Mouse (Mus musculus) ovary, adult 10 weeks (tissue): ENCODE data around the gene Abcg4. TPM values are rescaled to one million over a fixed set of nuclear protein-coding genes. Genes with fewer than 3 reads are reported as not detected.

Source experiments
- polyA plus RNA-seq: library from polyadenylated mRNA; stranded (reverse); fragments of 350-450 nt; fragmentation: Illumina TruSeq; extraction: RNeasy Lipid Tissue Mini Kit (QIAGEN cat#74804); gene quantifications from one replicate; pipeline ENCODE4 v1.2.3, GENCODE M21; 2014

The Abcg4 gene
- polyA plus RNA-seq, result 0.14 TPM

DNA sequence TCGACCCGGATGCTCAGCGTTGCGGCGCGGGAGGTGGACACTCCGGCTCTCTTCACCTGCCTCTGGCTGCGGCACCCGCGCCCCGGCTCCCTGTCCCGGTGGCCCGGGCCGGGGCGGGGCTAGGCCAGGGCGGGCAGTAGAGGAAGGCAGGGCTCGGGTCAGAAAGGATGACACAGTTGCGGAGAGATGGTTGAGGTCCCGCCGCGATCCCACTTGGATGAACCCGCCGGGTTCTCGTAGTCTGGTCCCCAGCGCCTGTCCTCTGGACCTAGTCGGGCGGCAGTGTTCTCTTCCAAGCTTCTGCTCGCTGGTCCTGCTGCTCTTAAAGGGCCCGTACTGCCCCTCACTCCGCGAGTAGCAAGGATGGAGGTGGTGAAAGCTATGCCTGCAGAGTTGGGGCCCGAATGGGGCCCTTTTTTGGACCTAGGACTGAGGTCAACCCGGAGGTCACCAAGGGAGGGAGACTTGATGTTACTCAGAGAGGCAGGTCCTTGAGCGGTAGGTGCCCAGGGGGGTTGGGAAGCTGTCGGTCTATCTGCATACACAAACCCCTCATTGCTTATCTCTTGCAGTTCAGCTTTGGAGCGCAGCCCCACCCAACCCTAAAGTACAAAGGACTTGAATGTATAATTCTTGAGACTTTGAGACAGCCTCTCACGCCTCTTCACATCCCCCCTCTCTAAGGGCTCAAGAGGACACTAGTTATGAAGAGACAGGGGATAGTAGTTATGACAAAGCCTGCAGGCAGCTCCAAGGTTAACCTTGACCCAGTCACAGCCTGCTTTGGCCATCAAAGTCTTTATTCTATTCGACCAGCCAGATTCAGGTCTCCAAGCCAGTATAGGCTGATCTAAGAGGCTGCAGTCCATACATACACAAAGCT lies at the start of gene Abcg4:
Abcg4 (minus strand) TSS at position 540 of the 883 bp plus-strand sequence.

DNA sequence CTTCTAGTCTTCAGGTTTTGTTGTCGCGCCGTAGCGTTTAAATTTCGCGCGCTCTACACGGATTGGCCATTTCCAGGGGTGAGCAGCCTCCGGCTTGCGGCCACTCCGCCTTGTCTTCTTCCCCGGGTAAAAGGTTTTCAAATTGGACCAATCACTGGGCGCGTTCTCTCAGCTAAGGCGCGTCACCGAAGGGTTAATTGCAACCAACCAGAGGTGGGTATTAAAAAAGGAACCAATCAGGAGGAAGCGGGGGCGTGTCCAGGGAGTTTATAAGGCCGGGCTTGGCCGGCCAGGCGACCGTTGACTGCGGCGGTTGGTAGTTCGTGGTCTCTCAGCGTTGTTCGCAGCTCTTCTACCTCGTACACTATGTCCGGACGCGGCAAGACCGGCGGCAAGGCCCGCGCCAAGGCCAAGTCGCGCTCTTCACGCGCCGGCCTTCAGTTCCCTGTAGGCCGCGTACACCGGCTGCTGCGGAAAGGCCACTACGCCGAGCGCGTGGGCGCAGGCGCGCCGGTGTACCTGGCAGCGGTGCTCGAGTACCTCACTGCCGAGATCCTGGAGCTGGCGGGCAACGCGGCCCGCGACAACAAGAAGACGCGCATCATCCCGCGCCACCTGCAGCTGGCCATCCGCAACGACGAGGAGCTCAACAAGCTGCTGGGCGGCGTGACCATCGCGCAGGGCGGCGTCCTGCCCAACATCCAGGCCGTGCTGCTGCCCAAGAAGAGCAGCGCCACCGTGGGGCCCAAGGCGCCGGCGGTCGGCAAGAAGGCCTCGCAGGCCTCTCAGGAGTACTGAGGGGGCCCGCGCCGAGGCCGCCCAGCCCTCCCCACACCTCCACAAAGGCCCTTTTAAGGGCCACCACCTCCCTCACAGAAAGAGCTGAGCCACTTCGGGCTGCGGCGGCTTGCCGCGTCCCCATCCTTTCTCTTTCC lies 46.2 kb upstream of the Abcg4 start, which contains the start of gene H2afx:
H2afx (plus strand) TSS at position 299 of the 935 bp plus-strand sequence.

GRCm38 (mm10) chr9:44325768-44326370 lies 37.5 kb upstream of the Abcg4 start, which contains the start of gene Dpagt1:
Gene Dpagt1 (plus strand): TSS chr9:44326019.

GRCm38 (mm10) chr9:44319887-44320798 lies 31.7 kb upstream of the Abcg4 start, which contains the start of gene C2cd2l:
Gene C2cd2l (minus strand): TSS chr9:44320285.

GRCm38 (mm10) chr9:44305466-44306079 lies 17.2 kb upstream of the Abcg4 start, which contains the start of gene Hinfp:
Gene Hinfp (minus strand): TSS chr9:44305671.

DNA sequence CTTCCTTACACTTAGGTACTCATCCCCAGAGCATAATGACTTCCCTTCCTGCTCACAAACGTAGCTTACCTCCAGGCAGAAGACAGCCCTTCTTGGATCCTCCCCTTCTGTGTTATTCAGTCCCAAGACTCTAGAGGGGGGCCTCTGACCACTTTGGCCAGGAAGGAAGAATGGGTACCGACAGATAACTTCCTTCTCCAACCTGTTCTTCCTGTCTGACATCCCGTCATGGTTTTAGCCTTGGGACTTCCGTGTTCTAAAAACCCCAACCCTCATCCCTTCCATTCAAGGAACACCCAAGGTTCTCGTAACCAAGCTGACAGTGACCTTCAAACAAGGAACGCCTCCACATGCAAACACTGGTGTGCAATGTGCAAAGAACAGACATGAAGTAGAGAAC lies 20.0 kb downstream of the Abcg4 start, which contains the start of gene Nlrx1:
Nlrx1 (minus strand) TSS at position 168 of the 400 bp plus-strand sequence.

GRCm38 (mm10) chr9:44251314-44251713 lies 37.1 kb downstream of the Abcg4 start, which contains the start of gene Pdzd3:
Gene Pdzd3 (minus strand): TSS chr9:44251471.

GRCm38 (mm10) chr9:44240399-44240798 lies 48.0 kb downstream of the Abcg4 start, which contains the start of gene Ccdc153:
Gene Ccdc153 (plus strand): TSS chr9:44240676.

DNA sequence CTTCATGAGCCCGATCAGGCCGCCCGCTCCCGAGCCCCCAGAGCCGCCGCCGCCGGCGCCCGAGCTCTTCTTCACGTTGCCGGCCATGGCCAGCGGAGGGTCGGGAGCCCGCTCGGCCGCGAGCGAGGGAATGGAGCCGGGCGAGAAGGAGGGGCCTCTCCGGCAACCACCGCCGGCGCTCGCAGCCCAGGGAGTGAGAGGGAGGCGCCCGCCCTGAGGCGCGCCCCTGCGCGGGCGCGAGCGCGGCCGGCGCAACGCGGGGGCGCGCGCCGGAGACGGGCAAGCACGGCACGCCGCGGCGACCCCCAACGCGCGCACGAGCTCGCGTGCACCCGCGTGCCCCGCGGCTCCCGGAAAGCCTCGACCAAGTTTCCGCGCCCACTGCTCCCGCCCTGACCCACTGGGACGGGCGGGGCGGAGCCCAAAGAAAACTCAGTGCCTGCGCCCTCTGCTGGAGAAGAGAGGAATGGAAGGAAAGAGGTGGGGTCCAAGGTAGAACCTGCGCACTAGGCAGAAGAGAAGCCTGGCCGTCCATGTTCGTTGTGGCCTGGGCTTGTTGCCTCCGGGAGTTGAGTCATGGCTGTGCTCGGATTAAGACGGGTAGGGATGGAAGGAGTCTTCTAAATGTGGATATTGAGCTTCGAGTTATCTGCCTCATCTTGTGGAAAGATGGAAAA lies 54.5 kb downstream of the Abcg4 start, which contains the start of gene Cbl:
Cbl (minus strand) TSS at position 248 of the 677 bp plus-strand sequence.

Other genes starting within 250 kb of the Abcg4 start
- gene Thy1, start 245.2 kb downstream of the Abcg4 start, polyA plus RNA-seq, result 1.9 TPM
- 3.1 TPM for gene Usp2, start 221.6 kb downstream of the Abcg4 start, polyA plus RNA-seq
- gene Mfrp, start 186.9 kb downstream of the Abcg4 start, polyA plus RNA-seq, result not detected
- not detected for gene C1qtnf5, start 181.4 kb downstream of the Abcg4 start, polyA plus RNA-seq
- 0.43 TPM for gene Gm49380, start 175.1 kb downstream of the Abcg4 start, polyA plus RNA-seq
- 1.1 TPM for gene Rnf26, start 175.1 kb downstream of the Abcg4 start, polyA plus RNA-seq
- gene Mcam, start 154.1 kb downstream of the Abcg4 start, polyA plus RNA-seq, result 23.9 TPM
- gene Cbl, start 54.6 kb downstream of the Abcg4 start, polyA plus RNA-seq, result 36.8 TPM
- gene Ccdc153, start 47.9 kb downstream of the Abcg4 start, polyA plus RNA-seq, result 4.9 TPM
- gene Pdzd3, start 37.1 kb downstream of the Abcg4 start, polyA plus RNA-seq, result not detected
- gene Nlrx1, start 20.0 kb downstream of the Abcg4 start, polyA plus RNA-seq, result not detected
- gene Hinfp, start 17.1 kb upstream of the Abcg4 start, polyA plus RNA-seq, result 15.0 TPM
- gene C2cd2l, start 31.7 kb upstream of the Abcg4 start, polyA plus RNA-seq, result 0.63 TPM
- 11.4 TPM for gene Dpagt1, start 37.4 kb upstream of the Abcg4 start, polyA plus RNA-seq
- gene H2afx, start 46.1 kb upstream of the Abcg4 start, polyA plus RNA-seq, result 9.2 TPM
- 26.6 TPM for gene Hmbs, start 55.6 kb upstream of the Abcg4 start, polyA plus RNA-seq
- 11.1 TPM for gene Vps11, start 73.1 kb upstream of the Abcg4 start, polyA plus RNA-seq
- gene Hyou1, start 90.9 kb upstream of the Abcg4 start, polyA plus RNA-seq, result 22.1 TPM
- 1.4 TPM for gene Slc37a4, start 108.2 kb upstream of the Abcg4 start, polyA plus RNA-seq
- 968 TPM for gene Rps25, start 118.5 kb upstream of the Abcg4 start, polyA plus RNA-seq
- 28.7 TPM for gene Trappc4, start 119.0 kb upstream of the Abcg4 start, polyA plus RNA-seq
- 4.1 TPM for gene Ccdc84, start 130.0 kb upstream of the Abcg4 start, polyA plus RNA-seq
- gene Foxr1, start 152.5 kb upstream of the Abcg4 start, polyA plus RNA-seq, result 0.54 TPM
- not detected for gene Upk2, start 166.4 kb upstream of the Abcg4 start, polyA plus RNA-seq
- 2.6 TPM for gene Bcl9l, start 194.2 kb upstream of the Abcg4 start, polyA plus RNA-seq